Mouse (Mus musculus) Muller cell, postnatal 12 days (primary cell): ENCODE measurements around the gene Spata25.
"Not testable (repeated sequence)": the region's sequence is repeated elsewhere in the genome, so short reads cannot be mapped to it uniquely, and the experiment has no call there.

Source experiments
- DNase-seq: peaks from one replicate; pipeline ENCODE4 v3.0.0-alpha.2; 2015; ENCODE audit errors: inconsistent ontology term

The Spata25 gene

GRCm38 (mm10) chr2:164855572-164855971, 27.2 kb upstream of the Spata25 start:
- DNase-seq = not testable (repeated sequence)

GRCm38 (mm10) chr2:164850061-164850460, 21.7 kb upstream of the Spata25 start:
- DNase-seq = no peak

GRCm38 (mm10) chr2:164845782-164846181, 17.4 kb upstream of the Spata25 start:
- no peak for DNase-seq

- DNase-seq = no peak
Measured at GRCm38 (mm10) chr2:164835164-164835563, 6.8 kb upstream of the Spata25 start.

GRCm38 (mm10) chr2:164834531-164834930, 6.2 kb upstream of the Spata25 start:
- peak; percentile 30 for DNase-seq

- peak; percentile 92 for DNase-seq
Measured at GRCm38 (mm10) chr2:164833314-164833959, 5.1 kb upstream of the Spata25 start, which contains the start of gene Neurl2. Gene Neurl2 (minus strand): TSS chr2:164833456.

- DNase-seq = peak; percentile 81
Measured at GRCm38 (mm10) chr2:164832748-164833301, 4.5 kb upstream of the Spata25 start, which contains the start of gene Ctsa. Gene Ctsa (plus strand): TSS chr2:164832873.

- DNase-seq = no peak
Measured at GRCm38 (mm10) chr2:164832032-164832747, 3.9 kb upstream of the Spata25 start.

GRCm38 (mm10) chr2:164831029-164831428, 2.7 kb upstream of the Spata25 start:
- no peak for DNase-seq

GRCm38 (mm10) chr2:164829090-164829489, 753 bp upstream of the Spata25 start:
- DNase-seq = no peak

GRCm38 (mm10) chr2:164827146-164827850, 1.0 kb downstream of the Spata25 start:
- no peak for DNase-seq

- DNase-seq = no peak
Measured at GRCm38 (mm10) chr2:164825521-164825920, 2.8 kb downstream of the Spata25 start.

GRCm38 (mm10) chr2:164823969-164824368, 4.4 kb downstream of the Spata25 start:
- no peak for DNase-seq

- DNase-seq = no peak
Measured at GRCm38 (mm10) chr2:164823181-164823585, 5.2 kb downstream of the Spata25 start.

- DNase-seq = peak; percentile 99
Measured at GRCm38 (mm10) chr2:164822636-164823165, 5.6 kb downstream of the Spata25 start, which contains the start of gene Zswim1. Gene Zswim1 (plus strand): TSS chr2:164822686.

- DNase-seq = no peak
Measured at GRCm38 (mm10) chr2:164821060-164821459, 7.3 kb downstream of the Spata25 start.

GRCm38 (mm10) chr2:164817703-164818102, 10.6 kb downstream of the Spata25 start:
- no peak for DNase-seq

GRCm38 (mm10) chr2:164817206-164817605, 11.1 kb downstream of the Spata25 start:
- peak; percentile 26 for DNase-seq

GRCm38 (mm10) chr2:164815821-164816220, 12.5 kb downstream of the Spata25 start:
- DNase-seq = no peak

GRCm38 (mm10) chr2:164815348-164815747, 13.0 kb downstream of the Spata25 start:
- no peak for DNase-seq

- DNase-seq = no peak
Measured at GRCm38 (mm10) chr2:164813557-164813956, 14.8 kb downstream of the Spata25 start.

- no peak for DNase-seq
Measured at GRCm38 (mm10) chr2:164806614-164807013, 21.7 kb downstream of the Spata25 start.
